Mouse (Mus musculus): ENCODE results near the gene Gm45521. TPM values are rescaled to one million over a fixed set of nuclear protein-coding genes. Genes with fewer than 3 reads are reported as not detected.

The Gm45521 gene
- not detected for total RNA-seq (2021)

DNA sequence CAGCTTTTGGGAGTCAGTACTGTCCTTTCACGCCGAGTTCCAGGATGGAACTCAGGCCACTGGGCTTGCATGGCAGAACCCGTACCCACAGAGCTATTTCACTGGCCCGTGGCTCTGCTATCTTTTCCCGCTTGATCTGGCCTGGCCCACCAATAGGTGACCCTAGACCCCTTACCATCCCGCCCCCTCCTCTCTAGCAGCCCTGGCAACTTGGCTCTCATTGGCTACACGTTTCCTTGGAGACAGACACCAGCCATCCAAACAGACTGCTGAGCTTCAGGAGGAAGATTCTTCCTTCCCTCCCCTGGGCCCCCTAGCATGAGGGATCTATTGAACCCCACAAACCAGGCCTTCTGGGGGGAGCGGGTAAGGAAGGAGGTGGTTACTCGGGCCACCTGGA, at the start of gene Gm45521:
TSS of gene Gm45521 (plus strand) at position 240 of the 400 bp plus-strand sequence.
- DNase-seq, result no peak

DNA sequence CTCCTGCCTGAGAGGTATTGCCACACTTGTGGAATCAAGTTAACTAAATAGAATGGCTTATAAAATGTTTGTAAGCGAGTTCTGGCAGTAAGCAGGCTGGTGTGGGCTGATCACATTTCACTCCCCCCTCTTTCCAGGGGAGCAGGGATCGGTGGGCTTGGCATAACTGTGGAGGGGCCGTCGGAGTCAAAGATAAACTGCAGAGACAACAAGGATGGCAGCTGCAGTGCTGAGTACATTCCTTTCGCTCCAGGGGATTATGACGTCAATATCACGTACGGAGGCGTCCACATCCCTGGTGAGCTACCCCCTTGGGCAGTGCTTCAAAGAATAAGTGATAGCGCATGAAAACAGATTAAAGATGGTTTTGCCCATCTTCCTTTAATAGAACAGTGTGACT, 47.6 kb upstream of the Gm45521 start:
- no peak for DNase-seq

DNA sequence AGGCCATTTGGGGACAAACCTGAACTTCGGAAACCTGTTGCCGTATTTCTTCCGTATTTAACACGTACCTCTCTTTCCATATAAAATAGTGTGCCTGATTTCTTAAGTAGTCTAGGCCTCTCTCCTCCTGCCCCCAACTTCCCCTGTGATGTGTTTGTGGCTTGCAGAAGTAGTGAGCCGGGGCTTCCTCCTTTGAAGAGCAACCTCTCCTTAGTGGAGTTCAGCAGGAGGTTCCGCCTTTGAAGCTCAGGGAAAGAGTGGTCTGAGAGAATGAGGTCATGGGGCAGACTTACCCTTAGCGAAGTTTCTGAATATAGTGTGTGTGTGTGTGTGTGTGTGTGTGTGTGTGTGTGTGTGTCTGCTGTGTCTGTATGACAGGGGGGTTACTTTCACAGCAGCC, 43.2 kb upstream of the Gm45521 start:
- no peak for DNase-seq

DNA sequence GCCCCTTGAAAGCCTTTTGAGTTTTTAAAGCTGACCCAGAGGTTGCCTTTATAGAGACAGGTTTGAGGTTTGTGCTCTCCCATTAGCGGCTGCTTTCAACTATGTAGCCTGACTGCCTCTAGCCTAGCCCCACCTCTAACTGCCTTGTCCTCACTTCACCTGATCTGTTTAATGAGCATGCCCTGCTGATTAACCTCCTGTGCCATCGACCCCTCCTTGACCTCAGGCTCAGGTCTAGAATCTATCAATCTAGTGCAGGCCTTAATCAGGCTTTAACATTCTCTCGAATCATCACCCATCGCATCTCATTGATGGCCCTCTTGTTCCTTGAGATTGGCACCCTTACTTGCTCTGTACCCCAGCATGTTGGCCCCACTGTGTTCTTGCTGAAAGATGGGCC, 42.6 kb upstream of the Gm45521 start:
- no peak for DNase-seq

DNA sequence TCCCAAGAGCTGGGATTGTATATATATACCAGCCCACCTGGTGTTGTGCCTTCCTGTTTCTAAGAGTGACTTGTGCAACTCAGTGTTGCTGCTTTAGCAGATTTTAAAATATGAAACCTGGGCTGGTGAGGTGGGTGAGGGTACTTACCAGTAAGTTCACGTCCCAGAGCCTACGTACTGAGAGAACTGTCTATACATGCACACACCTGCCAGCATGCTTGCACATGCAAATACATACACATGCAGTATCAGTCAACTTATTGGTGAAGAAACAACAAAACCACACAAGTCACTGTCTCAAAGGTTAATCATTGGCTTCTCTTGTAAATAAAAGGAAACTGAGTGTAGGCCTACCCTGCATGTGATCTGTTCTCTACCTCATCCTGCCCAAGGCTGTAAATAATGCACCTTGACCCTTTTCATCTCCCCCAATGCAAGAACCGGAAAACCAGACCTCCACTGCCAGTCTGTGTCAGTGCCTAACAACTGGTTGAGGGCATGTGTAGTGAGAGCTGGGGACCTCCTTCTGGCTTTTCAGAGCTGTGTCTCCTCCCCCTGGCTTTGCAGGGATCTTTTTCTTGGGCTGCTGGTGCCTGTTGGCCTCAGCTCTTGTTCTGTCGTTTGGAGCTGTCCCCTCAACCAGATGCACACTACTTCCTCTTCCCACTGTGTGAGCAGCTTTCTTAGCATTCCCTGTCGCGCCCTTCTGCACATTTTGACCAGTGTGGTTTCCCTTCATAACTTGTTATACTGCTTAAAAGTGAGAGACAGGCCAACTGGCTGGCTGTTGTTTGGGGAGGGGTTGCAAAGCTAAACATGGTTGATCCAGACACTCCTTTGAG, 38.7 kb upstream of the Gm45521 start:
- DNase-seq, result no peak

DNA sequence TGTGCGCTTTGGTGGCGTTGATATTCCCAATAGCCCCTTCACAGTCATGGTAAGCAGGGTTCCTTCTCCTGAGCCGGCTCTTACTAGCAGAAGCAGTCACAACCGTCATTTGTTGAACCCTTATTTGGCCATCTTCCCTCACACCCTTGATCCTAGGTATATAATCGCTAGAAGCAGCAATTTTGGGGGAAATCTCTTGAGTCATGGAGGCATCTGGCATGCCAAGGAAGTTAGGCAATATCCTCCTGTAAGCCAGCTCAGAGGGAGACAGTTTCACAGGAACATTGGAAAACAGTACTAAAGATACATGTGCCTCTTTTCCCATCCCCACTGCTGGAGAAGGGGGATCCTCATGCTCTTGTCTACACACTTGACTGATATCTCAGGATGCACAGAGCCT, 37.8 kb upstream of the Gm45521 start:
- DNase-seq, result no peak

DNA sequence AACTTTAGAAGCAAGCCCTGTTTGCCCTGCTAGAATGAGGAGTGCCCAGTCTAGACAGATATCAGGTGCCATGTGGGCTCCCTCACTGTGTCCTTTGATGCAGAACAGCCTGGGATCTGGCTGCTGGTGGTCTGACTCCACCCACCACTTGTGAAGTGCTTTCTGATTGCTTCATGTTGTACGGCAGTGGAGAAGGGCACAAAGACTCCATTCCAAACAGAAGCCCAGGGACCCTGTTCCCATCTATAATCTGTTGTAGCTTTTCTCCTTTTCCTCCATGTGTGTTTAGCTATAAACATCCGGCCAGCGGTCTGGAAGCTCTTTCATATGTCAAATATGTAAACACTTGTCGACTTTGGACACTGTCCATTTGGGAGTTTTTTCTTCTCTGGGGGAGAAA, 37.2 kb upstream of the Gm45521 start:
- DNase-seq, result no peak

DNA sequence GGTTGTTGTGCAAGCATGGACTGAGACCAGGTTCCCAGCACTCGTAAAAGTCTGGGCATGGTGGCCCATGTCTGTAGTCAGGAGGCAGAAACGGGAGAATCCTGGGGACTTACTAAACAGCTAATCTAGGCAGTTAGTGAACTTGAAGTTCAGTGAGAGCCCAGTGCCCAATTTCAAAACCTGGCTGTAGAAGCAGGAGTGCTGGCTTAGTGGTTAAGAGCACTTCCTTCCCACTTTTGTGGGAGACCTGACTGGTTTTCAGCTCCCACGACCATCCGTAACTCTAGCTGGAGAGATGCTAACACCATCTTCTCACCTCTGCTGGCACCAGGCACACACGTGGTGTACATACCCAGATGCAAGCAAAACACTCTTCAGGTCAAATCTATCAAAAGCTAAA, 35.6 kb upstream of the Gm45521 start:
- DNase-seq, result no peak

DNA sequence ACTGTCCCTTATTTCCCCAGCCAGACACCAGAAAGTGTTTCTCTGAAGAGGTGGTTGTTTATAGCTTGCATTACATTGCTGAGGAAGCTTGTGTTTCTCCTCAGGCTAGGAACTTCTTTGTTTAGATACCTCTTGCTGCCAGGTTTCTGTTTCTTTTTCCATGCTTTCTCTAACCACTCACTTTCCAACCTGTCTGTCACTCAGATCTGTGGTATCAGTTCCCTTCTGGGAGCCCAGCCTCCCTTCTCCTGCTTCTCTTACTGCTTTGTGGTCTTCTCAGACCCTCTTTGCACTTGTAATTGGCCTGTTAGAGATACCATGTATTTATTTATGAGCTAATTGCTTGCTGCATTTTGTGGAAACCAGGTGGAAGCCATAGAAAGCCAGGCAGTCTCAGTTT, 33.5 kb upstream of the Gm45521 start:
- no peak for DNase-seq

DNA sequence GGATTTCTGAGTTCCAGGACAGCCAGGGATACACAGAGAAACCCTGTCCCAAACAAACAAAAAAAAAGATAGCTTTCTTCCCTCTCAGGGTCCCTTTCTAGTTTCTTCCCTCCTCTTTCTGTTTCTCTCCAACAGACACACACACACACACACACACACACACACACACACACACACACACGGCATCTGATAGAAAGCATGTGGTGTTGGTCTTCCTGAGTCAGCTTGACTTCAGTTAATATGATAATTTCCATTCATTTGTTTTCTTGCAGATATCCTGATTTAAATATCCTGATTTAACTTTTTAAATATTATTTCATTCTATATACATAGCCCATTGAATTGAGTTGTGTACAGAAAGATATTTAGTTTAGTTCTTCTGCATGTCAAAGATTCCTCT, 28.7 kb upstream of the Gm45521 start:
- DNase-seq, result no peak

DNA sequence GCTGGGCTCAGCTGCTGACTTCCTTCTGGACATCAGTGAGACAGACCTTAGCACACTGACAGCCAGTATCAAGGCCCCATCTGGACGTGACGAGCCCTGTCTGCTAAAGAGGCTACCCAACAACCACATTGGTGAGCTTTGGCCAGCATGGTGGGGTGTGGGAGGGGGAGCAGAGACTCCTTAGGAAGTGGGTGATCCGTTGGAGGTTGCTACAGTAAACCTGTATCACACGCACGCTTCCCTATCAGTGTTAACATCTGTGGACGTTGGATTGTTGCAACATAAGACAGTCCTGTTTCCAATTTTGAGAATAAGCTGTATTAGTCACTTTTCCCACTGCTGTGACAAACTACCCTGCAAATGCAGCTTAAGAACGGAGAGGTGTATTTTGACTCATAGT, 28.1 kb upstream of the Gm45521 start:
- DNase-seq, result no peak

DNA sequence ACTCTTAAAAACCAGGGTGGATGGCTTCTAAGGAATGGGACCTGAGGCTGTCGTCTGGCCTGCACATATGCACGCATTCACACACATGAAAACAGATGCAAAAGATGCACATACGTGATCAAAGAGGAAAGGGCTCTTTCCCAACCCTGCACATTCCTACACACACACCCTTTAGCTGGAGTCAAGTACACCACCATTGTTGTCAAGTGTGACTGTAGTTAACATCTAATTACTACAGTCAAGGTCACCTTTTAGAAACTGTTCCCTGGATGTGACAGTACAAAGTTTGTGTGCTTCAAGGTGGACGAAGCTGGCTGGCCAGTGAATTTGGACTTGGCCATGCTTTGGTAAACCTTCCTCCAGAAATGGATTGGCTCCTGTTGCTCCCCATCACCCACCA, 24.9 kb upstream of the Gm45521 start:
- no peak for DNase-seq

DNA sequence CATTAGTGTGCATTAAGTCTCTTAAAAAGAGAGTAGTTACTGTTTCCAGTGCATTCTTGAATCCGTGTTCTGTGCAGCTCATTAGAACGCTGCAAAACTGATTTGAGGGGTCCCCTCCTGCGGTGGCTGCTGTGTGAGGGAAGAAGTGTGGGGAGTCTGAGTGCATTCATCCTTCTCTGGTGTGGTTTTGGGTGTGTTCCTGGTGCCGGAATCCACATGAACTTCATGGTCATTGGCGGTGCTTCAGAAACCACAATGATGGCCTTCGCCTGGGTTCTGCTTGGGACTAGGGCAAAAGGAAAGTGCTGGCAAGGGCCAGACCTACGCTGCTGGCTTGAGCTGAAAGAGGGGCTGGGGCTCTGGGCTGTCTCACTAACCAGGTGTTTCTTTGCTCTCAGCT, 22.9 kb upstream of the Gm45521 start:
- no peak for DNase-seq

DNA sequence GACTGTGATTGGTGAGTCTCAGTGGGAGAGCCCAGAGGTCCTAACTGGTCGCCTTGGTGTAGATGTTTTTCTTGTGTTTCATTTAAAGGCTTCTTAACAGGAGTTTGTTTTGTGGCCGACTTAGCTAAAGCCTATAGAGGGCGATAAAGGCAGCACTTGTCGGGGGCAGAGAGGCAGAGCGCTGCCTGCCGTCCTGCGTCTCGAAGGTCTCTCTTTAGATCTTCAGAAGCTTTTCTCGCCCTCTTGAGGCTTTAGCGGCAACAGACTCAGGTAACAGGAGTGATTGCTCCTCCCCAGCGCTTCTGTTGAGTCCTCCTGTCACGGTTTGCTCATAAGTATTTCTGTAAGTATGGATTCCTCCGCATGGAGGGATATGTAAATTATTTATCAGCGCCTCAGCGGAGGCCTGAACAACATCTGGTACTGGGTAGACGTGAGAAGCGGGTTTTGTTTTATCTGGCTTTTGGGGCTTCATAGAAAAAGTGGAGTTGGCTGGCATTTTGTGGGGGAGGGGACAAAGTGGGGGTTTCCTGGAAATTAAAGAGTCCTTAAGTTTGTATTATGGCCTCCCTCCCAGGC, 19.9 kb upstream of the Gm45521 start:
- no peak for DNase-seq

DNA sequence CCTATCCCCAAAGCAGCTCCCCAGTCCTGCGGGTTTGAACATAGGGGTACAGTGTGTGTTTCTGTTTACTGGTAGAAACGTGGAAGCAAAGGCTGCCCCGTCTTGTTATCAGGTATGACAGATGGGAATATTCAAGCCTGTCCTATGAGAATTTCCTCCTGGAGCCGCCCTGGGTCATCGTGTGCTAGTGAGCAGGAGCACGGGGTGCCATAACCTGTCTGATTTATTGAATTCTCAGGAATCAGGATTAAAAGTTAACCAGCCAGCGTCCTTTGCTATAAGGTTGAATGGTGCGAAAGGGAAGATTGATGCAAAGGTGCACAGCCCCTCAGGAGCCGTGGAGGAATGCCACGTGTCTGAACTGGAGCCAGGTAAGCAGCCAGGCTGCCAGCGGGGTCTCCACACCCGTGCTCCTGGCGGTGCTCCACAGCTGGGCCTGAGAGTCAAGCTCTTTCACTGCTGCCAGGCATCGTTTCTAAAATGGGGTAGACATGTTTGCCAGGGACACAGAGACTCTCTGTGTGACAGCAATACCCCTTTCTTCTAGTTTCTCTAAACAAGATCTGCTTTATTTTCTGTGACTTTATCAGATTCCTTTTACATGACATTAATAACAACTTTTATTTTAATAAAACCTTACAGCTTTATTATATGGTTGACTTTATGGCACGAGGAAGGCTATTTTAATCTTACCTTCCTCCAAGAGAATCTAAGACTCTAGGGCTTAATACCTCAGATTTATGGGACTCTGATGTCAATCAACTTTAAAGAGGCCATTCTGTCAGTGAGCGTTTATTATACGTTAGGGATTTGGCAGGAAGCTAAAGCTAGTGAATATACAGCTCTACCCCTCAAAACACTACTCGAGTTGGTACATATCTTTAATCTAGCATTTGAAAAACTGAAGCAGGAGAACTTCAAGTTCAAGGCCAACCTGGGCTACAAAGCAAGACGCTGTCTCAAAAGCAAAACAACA, 18.0 kb upstream of the Gm45521 start:
- DNase-seq, result peak; percentile 30 to 39

DNA sequence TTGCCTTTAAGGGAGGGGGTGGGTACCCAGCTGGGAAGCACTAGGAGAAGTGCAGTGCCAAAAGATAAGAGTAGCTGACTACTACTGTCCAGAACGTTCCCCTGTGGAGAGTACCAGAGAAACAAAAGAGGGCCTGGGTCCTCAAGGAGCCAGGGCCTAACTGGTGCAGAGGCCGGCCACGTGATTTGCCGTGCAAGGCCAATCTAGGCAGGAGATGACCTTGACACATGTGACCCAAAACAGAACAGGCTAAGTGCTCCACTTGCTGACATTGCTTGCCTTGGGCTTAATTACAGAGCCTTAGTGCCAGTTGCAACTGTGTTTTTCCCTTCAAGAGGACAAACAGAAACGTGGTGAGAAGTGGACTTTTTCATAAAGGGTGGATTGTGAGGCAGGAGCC, 15.7 kb upstream of the Gm45521 start:
- DNase-seq, result no peak

DNA sequence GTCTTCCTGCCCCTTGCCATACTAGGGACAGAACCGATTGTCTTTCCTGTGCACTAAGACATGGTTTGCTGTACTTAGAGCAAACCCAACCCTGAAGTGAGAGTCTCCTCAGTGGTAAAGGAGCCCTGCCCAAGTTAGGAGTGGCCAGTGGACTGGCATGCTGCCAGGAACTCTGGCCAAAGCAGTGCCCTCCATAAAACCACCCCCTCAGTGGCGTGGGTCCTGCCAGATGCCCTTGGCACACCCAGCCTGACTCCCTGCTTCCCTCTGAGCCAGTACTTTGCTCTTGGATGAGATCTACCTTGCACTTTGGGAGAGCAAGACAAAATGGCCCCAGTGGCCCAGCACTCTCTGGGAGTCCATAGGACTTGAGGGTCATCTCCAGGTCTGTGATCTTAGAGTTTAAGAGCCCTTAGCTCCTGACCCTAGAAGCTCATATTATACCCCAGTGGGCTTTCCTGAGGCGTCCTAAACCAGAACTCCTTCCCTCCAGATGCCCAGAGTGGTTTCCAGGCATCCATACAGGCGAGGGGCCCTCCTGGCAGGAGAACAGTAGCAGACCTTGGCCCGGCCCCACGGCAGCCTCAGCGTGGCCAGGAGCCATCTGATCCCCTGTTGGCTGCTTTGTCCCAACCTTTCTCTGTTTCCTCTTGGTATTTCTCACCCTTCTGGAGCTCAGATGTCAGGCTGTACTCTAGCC, 13.8 kb upstream of the Gm45521 start:
- DNase-seq, result peak; percentile 19 to 37

DNA sequence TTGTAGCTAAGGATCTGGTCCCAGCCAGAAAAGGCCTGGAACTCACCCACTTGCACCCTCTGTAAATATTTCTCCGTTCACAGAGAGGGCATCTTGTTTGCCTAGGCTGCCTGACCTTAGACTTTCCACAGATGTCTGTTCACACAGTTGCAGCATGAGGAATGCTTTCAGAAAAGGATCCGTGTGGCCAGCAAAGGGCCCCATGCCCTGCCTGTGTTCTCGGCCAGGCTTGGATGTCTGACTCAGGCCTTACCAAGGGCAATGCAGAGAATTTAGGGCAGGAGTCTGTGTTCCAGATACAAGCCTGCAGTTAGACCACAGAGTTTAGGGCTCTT, 13.3 kb upstream of the Gm45521 start:
- DNase-seq, result no peak

DNA sequence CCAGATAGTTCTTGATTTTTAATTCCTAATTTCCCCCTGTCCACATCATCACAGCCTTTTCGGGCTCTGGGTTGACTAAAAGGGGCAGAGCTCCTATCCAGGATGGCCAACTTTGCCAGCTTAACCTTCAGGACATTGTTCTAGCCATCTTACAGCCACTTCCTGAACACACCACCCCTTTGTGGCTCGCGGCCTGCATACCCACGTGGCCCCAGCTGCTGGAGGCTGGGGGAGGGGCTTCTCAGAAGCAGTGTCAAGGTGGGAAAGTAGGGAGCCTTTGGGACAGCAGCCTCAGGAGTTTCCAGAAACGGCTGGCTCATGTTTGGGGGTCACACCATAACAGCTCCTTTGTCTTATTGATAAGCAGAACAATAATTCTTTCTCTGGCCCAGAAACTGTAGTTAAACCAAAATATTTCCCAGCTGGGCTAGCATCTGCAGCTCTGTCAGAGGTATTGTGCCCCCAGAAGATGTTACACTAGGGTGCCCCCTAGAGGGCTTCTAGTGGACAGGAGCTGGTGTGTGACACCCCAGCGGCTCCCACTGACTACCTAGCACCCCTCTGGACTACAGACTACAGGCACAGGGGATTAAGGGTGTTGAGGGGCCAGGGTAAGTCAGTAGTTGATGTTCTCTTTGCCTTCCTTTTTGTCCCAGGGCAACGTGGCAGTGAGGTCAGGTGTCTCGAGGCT, 12.6 kb upstream of the Gm45521 start:
- peak in 1 of 2 experiments; percentile 35 for DNase-seq

DNA sequence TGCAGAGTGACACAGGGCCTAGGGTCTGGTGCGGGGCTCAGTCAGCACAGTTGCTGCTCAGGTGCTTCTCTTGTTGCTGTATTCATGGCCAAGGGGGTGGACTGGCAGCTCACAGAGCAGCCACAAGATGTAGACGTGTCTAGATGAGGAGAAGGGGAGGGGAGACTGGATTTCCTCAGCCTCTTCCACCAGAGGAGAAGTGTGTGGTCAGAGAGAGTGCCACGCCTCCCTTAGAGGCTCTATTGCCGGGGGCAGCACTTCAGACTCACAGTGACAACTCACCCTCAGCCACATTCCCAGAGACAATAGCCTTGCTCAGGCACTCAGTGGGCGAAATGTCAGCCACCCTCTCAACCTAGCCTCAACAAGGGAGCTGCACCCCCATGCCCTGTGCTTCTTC, 11.8 kb upstream of the Gm45521 start:
- no peak for DNase-seq

DNA sequence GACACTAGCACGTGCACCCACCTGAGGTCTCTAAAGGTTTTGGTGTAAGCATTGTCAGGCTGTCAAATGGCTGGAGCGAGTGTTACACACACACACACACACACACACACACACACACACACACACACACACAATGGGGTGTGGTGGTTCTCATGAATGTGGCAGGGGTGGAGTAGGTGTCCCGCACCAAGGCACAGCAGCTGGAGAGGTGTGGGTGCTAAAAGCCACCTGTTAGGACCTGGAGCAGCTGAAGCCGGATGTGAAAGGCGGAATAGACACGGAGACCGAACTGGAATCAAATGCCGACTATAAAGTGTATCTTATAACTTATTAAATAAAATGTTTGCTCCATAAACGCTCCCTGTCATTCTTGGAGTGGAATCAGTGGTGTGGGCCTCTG, 5.9 kb upstream of the Gm45521 start:
- no peak for DNase-seq

DNA sequence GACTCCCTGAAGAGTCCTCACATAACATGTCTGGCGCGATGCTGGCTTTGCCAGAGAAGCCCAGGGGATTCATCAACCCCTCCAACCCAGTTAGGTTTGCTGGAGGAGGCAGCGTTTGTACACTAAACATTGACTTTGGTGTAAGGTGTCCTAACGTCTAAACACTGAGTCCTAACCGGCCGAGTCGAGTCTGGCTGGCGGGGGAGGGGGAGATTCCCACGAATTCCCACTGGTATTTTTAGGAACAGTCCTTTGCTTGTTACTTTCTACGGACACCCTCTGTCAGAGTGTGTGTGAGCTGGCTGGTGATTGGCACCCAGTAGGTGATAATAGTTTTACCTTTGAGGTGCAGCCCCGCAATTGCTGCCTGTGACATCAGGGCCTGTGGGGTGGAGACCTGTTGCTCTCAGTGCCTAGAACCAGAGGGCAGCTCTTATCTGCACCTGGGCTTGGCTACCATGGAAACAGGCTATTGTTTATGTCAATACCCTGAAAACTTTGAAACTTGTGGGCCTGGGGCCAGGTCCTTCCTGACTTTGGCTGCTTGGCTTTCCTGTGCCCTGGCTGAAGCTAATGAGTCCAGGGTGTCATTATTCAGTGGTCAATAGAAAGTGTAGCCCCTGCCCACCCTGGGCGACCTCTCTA, 4.4 kb upstream of the Gm45521 start:
- DNase-seq, result no peak
